Mouse (Mus musculus): ENCODE measurements around the gene Rheb. TPM values are rescaled to one million over a fixed set of nuclear protein-coding genes. Genes with fewer than 3 reads are reported as not detected.
A peak's percentile ranks its signal among the peaks of the same experiment; 100 is the strongest.
"Not testable (repeated sequence)": the region's sequence is repeated elsewhere in the genome, so short reads cannot be mapped to it uniquely, and the experiment has no call there.

Rheb gene
- polyA plus RNA-seq, 1 experiment from 2014 or later, result 242 TPM

DNA sequence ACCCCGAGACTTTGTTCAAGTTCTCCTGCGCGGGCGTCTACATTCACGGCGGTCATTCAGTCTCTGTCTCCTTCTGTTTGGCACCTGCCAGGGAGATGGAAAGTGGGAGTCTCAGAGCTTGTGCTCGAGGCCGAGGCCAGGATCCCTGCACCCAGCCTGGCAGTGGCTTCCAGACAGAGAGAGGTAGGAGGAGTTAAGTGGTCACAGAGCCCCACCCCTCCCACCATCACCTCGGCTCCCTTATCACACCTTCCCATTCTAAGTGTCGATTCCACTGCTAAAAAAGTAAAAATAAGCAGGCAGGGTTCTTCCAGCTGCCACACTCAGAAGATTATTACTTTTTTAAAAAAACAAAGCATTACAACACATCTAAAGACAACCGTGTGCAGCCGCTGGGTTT lies 21.4 kb upstream of the Rheb start:
- no peak overlapping the region for H3K4me2 ChIP-seq
- 70% methylated on average over 12 of the region's 12 CpGs for WGBS

DNA sequence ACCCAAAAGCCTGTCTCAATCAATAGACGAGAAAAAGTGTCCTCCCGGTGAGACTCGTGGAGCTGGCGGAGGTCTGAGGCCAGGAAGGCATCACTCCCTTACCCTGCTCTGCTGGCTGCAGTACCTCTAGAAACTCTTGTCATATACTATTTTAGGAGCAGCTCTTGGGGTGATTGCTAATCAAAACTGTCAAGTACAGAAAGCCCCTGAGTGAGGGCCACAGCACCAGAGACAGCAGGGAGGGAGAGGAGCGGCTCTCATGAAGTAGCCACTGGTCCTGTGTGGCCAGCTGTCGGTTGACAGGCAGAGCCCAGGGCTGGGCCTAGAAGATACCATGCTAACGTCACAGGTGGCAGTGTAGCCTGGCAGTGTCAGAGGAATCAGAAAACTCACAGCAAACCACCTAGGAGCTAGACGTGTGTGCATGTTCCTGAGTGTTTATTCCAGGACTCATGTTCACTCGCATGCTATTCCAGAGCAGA lies 19.1 kb upstream of the Rheb start:
- Histone ChIP-seq H3K4me1 (no peaks in the 10 kb centered on the region), H3K4me3 (replicated peaks) (no peak overlapping the region), H3K27ac (no peak overlapping the region), H3K36me3 (no peaks in the 10 kb centered on the region), H3K9ac (no peak overlapping the region), H3K27me3 (replicated peaks) (no peaks in the 10 kb centered on the region), H3K9me3 (no peaks in the 10 kb centered on the region), H3K4me2 (no peak overlapping the region)
- ATAC-seq (ENCODE audit: insufficient read depth, low FRiP score, low read depth), result no peak
- 82% methylated on average over 9 of the region's 9 CpGs for WGBS

More for the DNA sequence above, 21.4 kb upstream of the Rheb start:
- no peak overlapping the region for H3K27ac ChIP-seq
- no peaks in the 10 kb centered on the region for H3K27me3 ChIP-seq (replicated peaks)
- 0 out of 2 replicates have a peak, but pooled peaks have one; percentile 39 for ATAC-seq (ENCODE audit: insufficient read depth, low FRiP score, low read depth)
- no peak overlapping the region for H3K4me3 ChIP-seq (replicated peaks)
- no peak overlapping the region for H3K9ac ChIP-seq
- H3K4me1 ChIP-seq, result no peaks in the 10 kb centered on the region
- no peaks in the 10 kb centered on the region for H3K9me3 ChIP-seq
- H3K36me3 ChIP-seq, result no peaks in the 10 kb centered on the region; the same call in 1 of the 2 replicates

DNA sequence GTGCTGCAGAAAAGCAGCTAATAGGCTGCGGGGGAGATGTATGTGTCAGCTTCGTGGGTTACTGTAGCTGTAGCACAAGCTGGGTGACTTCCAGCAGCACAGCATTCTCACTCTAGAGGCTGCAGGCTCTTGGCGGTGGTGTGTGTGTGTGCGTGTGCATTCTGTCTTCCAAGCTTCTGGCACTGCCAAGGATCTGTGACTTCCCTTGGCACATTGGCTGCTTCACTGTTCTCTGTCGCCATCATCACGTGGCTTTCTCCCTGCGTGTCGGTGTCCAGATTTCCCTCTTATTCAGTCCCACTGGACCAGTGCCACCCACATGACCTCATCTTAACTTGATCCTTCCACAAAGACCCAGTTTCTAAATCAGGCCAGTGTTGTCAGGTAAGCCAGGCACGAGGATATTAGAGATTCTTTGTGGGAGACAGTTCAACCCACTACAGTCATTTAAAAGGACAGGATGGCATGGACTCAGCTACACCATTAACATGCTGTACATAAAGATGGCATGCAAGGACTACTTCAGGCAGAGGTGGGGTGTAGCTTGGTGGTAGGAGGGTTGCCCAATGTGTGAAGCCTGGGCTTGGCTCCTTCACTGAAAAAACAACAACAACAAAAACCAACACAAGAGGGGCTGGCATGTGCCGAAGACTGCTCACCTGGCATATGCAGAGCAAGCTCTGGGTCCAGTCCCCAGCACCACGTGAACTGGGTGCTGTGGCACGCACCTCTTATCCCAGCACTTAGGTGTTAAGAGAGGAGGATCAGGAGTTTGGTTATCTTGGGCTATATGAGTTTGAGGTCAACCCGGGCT lies 18.4 kb upstream of the Rheb start:
- Histone ChIP-seq H3K27me3 (replicated peaks) (no peaks in the 10 kb centered on the region), H3K27ac (no peak overlapping the region), H3K4me3 (replicated peaks) (no peak overlapping the region), H3K4me2 (no peak overlapping the region), H3K9me3 (no peaks in the 10 kb centered on the region), H3K9ac (no peak overlapping the region), H3K36me3 (no peaks in the 10 kb centered on the region), H3K4me1 (no peaks in the 10 kb centered on the region)
- no peak for ATAC-seq (ENCODE audit: insufficient read depth, low FRiP score, low read depth)
- WGBS, result 80% methylated on average over 13 of the region's 13 CpGs

DNA sequence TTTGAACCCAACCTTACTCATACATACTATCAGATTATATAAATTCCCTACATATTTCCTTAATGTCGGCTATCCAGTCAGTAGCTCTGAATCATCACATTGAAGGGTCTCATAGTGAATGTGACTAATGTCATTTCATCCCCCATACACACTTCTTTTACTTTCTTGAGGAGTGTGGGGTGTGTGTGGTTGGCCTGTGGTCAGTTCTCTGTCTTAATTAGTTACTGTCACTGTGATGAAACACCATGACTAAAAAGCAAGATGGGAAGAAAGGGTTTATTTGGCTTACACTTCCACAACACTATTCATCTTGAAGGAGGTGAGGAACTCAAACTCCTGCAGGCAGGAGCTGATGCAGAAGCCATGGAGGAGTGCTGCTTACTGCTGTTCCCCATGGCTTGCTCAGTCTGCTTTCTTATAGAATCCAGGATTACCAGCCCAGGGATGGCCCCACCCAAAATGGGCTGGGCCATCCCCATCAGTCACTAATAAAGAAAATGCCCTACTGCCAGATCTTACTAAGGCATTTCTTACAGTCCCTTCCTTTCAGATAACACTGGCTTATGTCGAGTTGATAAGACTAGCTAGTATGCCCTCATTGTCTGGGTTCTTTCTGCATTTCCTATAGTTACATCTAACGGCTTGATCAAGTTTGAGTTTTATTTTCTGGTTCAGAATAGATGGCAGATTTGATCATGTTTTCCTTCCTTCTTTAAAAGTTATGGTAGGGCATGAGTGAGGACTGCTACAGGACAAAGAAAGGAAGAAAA lies 17.5 kb upstream of the Rheb start:
- Histone ChIP-seq H3K4me1 (no peaks in the 10 kb centered on the region), H3K27me3 (replicated peaks) (no peaks in the 10 kb centered on the region), H3K9ac (no peak overlapping the region), H3K4me3 (replicated peaks) (no peak overlapping the region), H3K9me3 (no peaks in the 10 kb centered on the region), H3K4me2 (no peak overlapping the region), H3K27ac (no peak overlapping the region), H3K36me3 (no peaks in the 10 kb centered on the region)
- WGBS, result 70% methylated on average over 3 of the region's 3 CpGs
- ATAC-seq (ENCODE audit: insufficient read depth, low FRiP score, low read depth), result no peak

DNA sequence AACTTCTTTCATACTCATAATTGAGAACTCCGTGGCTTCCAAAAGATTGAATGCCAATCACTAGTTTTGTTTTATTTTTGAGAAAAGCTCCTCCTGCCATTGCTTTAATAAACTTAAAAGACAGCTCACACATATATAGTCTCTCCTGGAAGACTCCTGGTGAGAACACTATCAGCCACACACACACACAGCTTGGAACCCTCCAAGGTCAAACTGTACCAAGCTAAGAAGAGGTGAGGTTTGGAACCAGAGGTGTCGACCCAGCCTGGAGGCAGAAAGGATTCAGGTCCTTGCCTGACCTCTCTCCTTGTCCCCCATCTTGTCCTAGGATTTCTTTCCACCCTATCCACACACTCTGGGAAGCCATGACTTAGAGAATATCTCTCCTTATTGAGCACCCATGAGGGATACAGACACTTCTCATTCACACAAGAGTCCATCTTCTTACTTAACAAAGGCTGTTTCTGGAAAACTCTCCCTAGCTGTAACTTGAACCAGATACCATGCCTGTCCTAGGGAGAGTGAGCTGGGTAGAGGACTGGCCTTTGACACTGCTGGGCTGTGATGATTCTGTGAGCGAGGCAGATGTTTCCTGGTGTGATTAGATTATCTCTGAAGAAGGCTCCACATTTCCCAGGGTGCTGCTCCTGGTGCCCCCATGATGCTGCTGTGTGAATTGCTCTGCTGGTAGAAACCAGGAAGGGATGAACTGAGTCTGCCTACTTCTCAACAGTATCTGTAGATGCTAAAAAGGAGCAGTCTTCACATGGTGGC lies 12.6 kb upstream of the Rheb start:
- 65% methylated on average over 3 of the region's 3 CpGs for WGBS
- no peak overlapping the region for H3K4me2 ChIP-seq
- H3K4me3 ChIP-seq (replicated peaks), result no peak overlapping the region
- H3K4me1 ChIP-seq, result no peaks in the 10 kb centered on the region
- no peak overlapping the region for H3K9ac ChIP-seq
- ATAC-seq (ENCODE audit: insufficient read depth, low FRiP score, low read depth), result peak; percentile 84; the same call in 1 of the 2 replicates
- H3K27ac ChIP-seq, result no peak overlapping the region
- H3K36me3 ChIP-seq, result no peaks in the 10 kb centered on the region
- no peaks in the 10 kb centered on the region for H3K9me3 ChIP-seq
- H3K27me3 ChIP-seq (replicated peaks), result no peaks in the 10 kb centered on the region

DNA sequence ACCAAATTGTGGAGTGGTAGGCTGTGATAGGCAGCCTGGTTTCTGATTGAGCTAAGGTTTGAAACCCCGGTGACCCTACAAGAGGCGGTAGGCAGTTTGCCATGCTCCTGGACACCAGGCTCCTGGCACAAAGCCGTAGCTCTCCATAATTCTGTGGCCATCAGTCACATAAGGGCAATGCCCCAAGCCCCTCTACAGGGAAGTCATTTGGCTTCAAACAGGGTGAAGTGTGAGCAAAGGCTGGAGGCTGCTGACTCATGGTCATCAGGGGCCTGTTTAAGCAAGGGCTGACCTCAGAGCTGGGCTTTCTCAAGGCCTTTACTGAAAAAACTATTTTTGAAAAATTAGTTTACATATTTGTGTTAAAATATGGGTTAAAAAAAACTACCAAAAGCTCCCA lies 11.8 kb upstream of the Rheb start:
- WGBS, result 89% methylated on average over 3 of the region's 3 CpGs
- no peak for ATAC-seq (ENCODE audit: insufficient read depth, low FRiP score, low read depth)
- H3K4me2 ChIP-seq, result no peak overlapping the region
- no peak overlapping the region for H3K9ac ChIP-seq
- no peaks in the 10 kb centered on the region for H3K9me3 ChIP-seq
- no peaks in the 10 kb centered on the region for H3K4me1 ChIP-seq
- no peaks in the 10 kb centered on the region for H3K36me3 ChIP-seq
- H3K27me3 ChIP-seq (replicated peaks), result no peaks in the 10 kb centered on the region
- H3K27ac ChIP-seq, result no peak overlapping the region
- no peak overlapping the region for H3K4me3 ChIP-seq (replicated peaks)

DNA sequence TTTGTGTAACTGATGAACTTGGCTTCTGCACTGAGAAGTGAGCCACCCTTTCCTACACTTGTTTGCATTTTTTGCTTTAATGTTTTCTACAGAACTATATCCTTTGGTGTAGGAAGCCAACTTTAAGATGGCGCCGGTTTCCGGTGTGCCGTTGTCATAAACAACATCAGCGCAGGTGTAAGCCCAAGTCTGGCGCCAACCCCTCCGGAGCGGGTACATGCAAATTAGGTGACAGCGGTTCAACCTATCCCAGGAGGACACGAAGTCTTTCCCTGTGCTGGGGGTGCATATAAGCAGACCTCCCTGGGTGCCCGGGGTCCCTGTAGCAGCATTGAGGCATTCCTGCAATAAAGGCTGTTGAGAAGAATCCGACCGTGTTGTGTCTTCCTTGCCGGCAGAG lies 5.8 kb upstream of the Rheb start:
- H3K27ac ChIP-seq; H3K4me1 ChIP-seq; H3K27me3 ChIP-seq (replicated peaks); ATAC-seq (ENCODE audit: insufficient read depth, low FRiP score, low read depth); H3K9me3 ChIP-seq; H3K36me3 ChIP-seq; H3K4me2 ChIP-seq; H3K9ac ChIP-seq; H3K4me3 ChIP-seq (replicated peaks): not testable (repeated sequence)
- WGBS, result 82% methylated on average over 14 of the region's 14 CpGs

DNA sequence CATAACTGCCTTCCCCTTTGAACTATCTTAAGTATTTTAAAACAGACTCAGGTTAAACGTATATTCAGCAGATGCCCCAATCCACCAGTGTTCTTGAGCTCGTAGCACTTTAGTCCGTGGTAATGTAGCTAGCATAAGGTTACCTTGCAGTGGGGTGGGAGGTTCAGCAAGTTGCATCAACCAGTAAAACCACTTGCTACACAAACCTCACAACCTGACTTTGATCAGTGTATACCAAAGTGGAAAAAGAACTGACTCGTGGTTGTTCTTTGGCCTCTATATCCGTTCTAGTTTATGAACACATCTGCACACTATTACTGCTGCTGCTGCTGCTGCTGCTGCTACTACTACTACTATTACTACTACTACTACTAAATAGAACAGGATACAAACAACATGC lies 1.4 kb upstream of the Rheb start:
- Histone ChIP-seq H3K4me3 (replicated peaks) (no peak overlapping the region), H3K9ac (no peak overlapping the region), H3K27me3 (replicated peaks) (no peaks in the 10 kb centered on the region), H3K4me2 (no peak overlapping the region), H3K27ac (0 out of 2 replicates have a peak overlapping the region, but pooled peaks have one; percentile 100), H3K9me3 (no peaks in the 10 kb centered on the region), H3K4me1 (peaks cover 7% of the 10 kb centered on the region; the same call in 1 of the 2 replicates), H3K36me3 (no peaks in the 10 kb centered on the region)
- 85% methylated on average over 5 of the region's 5 CpGs for WGBS
- ATAC-seq (ENCODE audit: insufficient read depth, low FRiP score, low read depth), result no peak

DNA sequence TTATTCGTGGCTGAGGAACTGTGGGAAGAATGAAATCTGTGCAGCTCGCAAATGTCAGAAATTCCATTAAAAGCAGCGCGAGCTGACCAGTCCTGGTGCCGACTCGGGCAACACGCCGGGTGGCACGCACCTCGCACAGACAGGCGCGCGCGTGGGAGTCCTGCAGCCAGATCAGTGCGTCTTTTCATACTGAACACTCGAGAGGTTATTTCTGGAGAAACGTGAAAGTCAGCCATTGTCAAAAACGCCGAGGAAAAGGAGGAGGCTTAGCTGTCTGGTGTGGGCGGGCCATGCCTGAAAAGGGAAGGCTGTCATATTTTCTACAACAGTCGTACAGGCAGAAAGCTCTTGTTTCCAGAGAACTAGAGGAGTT lies 665 bp upstream of the Rheb start:
- Histone ChIP-seq H3K27me3 (replicated peaks) (no peaks in the 10 kb centered on the region), H3K9me3 (no peaks in the 10 kb centered on the region), H3K36me3 (no peaks in the 10 kb centered on the region), H3K9ac (peak overlapping the region; percentile 20; the same call in 1 of the 2 replicates), H3K4me1 (peaks cover 7% of the 10 kb centered on the region; the same call in 1 of the 2 replicates), H3K27ac (peak overlapping the region; percentile 100), H3K4me2 (peak overlapping the region; percentile 77), H3K4me3 (replicated peaks) (peak overlapping the region; percentile 94)
- ATAC-seq (ENCODE audit: insufficient read depth, low FRiP score, low read depth), result peak; percentile 8; the same call in 1 of the 2 replicates
- WGBS, result 1% methylated on average over 21 of the region's 21 CpGs

DNA sequence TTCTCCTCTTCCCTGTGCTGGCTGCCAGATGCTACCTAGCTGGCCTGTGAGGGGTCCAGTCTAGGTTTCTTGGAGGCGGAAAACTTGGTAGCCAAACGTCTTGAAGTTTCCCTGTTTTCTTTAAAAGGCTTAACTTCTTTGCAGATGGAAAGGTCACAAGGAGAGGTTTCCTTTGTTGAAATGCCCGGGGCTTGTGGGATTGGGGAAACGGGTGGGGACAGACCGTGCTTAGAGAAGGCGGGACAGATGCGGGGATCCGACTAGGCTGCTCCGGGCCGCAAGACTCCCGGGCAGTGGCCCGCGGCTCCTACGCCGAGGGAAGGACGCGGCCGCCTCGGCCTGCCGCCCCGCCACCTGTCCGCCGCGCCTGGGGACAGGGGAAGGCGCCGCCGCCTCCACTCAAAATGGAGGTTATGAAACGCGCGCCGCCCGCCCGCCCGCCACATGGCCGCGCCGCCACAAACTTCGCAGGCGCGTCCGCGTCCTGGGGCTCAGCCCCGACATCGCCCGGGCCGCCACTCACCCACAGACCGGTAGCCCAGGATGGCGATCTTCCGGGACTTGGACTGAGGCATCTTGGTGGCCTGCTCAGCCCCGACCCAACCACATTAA lies 656 bp downstream of the Rheb start:
- Histone ChIP-seq H3K4me2 (peak overlapping the region; percentile 83), H3K36me3 (no peaks in the 10 kb centered on the region), H3K27ac (peak overlapping the region; percentile 100), H3K27me3 (replicated peaks) (no peaks in the 10 kb centered on the region), H3K9me3 (no peaks in the 10 kb centered on the region), H3K4me3 (replicated peaks) (peak overlapping the region; percentile 94), H3K9ac (peak overlapping the region; percentile 86), H3K4me1 (peaks cover 7% of the 10 kb centered on the region; the same call in 1 of the 2 replicates)
- under 1% methylated on average over 50 of the region's 50 CpGs for WGBS
- ATAC-seq (ENCODE audit: insufficient read depth, low FRiP score, low read depth), result no peak; the same call in 1 of the 2 replicates

DNA sequence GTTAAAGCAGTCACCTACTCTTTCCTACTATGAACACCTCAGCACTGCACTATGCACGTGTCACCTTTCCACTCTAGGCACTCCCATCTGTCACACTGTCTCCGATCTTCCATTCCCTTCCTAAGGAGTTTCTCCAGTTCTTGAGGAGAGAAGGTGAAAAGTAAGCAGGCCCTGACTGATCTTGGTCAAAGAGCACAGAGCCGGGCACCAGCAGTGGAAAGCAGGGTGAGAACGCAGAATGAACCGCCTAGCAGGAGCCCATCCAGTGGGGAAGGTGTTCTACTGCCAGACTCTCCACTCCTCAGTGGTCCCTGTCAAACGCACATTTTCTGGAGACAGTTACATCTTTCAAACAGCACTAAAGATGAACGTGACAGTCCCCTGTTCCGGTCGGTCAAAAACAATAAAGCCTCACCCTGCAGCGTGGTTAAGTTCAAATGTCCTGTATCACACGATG lies 1.4 kb downstream of the Rheb start:
- no peak for ATAC-seq (ENCODE audit: insufficient read depth, low FRiP score, low read depth)
- Histone ChIP-seq H3K27ac (peak overlapping the region; percentile 100; the same call in 1 of the 2 replicates), H3K4me1 (peaks cover 7% of the 10 kb centered on the region; the same call in 1 of the 2 replicates), H3K9me3 (no peaks in the 10 kb centered on the region), H3K4me2 (peak overlapping the region; percentile 83), H3K36me3 (no peaks in the 10 kb centered on the region), H3K4me3 (replicated peaks) (peak overlapping the region; percentile 94), H3K9ac (peak overlapping the region; percentile 86; the same call in 1 of the 2 replicates), H3K27me3 (replicated peaks) (no peaks in the 10 kb centered on the region)
- WGBS, result 9% methylated on average over 11 of the region's 11 CpGs
